Mouse (Mus musculus) stomach, embryonic 14.5 days (tissue): ENCODE data around the gene Cyp27b1. TPM values are rescaled to one million over a fixed set of nuclear protein-coding genes. Genes with fewer than 3 reads are reported as not detected.

ENCODE experiments used
- ATAC-seq: fragments of 200-750 bp; cut with Nextera tagmentation; 2 replicates; pipeline ENCODE4 v1.8.0; 2017; ENCODE audit warnings: low read depth, moderate TSS enrichment; ENCODE audit not compliant: insufficient number of reproducible peaks, insufficient read depth, low FRiP score
- H3K27ac ChIP-seq: fragments of 300-500 bp; sonication (generic); 2 replicates; pipeline ENCODE4 v1.5.1; 2014; ENCODE audit warnings: mild to moderate bottlenecking, low read length, moderate library complexity, mixed read lengths
- H3K27me3 ChIP-seq: fragments of 300-500 bp; sonication (generic); 2 replicates; pipeline ENCODE4 v1.6.1; 2014; ENCODE audit warnings: low read length, control low read depth, mixed read lengths; ENCODE audit not compliant: control insufficient read depth, insufficient read depth
- H3K36me3 ChIP-seq: fragments of 300-500 bp; sonication (generic); 2 replicates; pipeline ENCODE4 v1.6.1; 2014; ENCODE audit warnings: mild to moderate bottlenecking, control low read depth, low read length, moderate library complexity, mixed read lengths; ENCODE audit not compliant: control insufficient read depth, insufficient read depth
- H3K4me1 ChIP-seq: fragments of 300-500 bp; sonication (generic); 2 replicates; pipeline ENCODE4 v1.6.1; 2014; ENCODE audit warnings: low read length, control low read depth, mixed read lengths; ENCODE audit not compliant: control insufficient read depth, insufficient read depth
- H3K4me2 ChIP-seq: fragments of 300-500 bp; sonication (generic); replicated peaks from 2 replicates; pipeline ENCODE4 v1.6.1; 2014; ENCODE audit warnings: low read depth, low read length, control low read depth
- H3K4me3 ChIP-seq: fragments of 300-500 bp; sonication (generic); 2 replicates; pipeline ENCODE4 v1.5.1; 2014; ENCODE audit warnings: low read depth, low read length, control low read depth
- H3K9ac ChIP-seq: fragments of 300-500 bp; sonication (generic); replicated peaks from 2 replicates; pipeline ENCODE4 v1.6.1; 2014; ENCODE audit warnings: low read depth, mild to moderate bottlenecking, control low read depth, low read length, moderate library complexity, mixed read lengths
- H3K9me3 ChIP-seq: fragments of 300-500 bp; sonication (generic); 2 replicates; pipeline ENCODE4 v1.6.1; 2016; ENCODE audit warnings: low read depth, low read length, control low read depth; ENCODE audit not compliant: control insufficient read depth
- WGBS: fragments of 180-500 bp; shearing (Covaris S2); extraction: QIAGEN DNeasy Blood & Tissue Kit; methylation state at CpG from one replicate; pipeline ENCODE4 v1.1.7; 2014; 5-methylcytosine and 5-hydroxymethylcytosine counted together
- polyA plus RNA-seq: library from polyadenylated mRNA; unstranded; fragments of >200 nt; fragmentation: Nextera tagmentation; extraction: Ambion mirVana; gene quantifications from 2 replicates; pipeline ENCODE4 v1.2.1, GENCODE M21; 2014

The Cyp27b1 gene
- polyA plus RNA-seq, 1 experiment from 2014 or later = 0.13 TPM

DNA sequence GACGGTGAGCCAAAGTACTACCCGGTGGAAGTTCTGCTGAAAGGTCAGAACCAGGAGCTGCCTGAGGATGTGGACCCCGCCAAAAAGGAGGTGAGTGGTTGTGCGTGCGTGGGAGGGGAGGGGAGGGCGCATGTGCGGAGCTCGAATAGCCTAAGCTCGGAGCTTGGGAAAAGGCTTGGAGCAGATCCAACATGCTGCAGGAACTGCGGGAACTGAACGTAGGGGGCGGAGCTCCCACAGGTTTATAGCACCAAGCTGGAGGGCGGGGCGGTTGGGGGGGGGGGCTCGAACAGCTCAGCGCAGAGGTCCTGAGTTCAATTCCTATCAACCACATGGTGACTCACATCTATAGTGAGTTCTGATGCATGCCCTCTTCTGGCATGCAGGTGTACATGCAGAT, 29.6 kb upstream of the Cyp27b1 start:
- Histone ChIP-seq H3K4me1 (no peaks in the 10 kb centered on the region), H3K4me2 (no peak overlapping the region), H3K27me3 (no peaks in the 10 kb centered on the region), H3K4me3 (no peak overlapping the region), H3K36me3 (peaks cover 11% of the 10 kb centered on the region), H3K9me3 (no peaks in the 10 kb centered on the region), H3K27ac (no peak overlapping the region), H3K9ac (no peak overlapping the region)
- WGBS = 71% methylated on average over 16 of the region's 16 CpGs
- ATAC-seq = no peak

- H3K4me3 ChIP-seq = peak within 1 kb of the TSS; percentile 84
- no peaks in the 10 kb centered on the region for H3K4me1 ChIP-seq
- H3K4me2 ChIP-seq = peak within 1 kb of the TSS; percentile 85
- no peaks in the 10 kb centered on the region for H3K9me3 ChIP-seq
- H3K36me3 ChIP-seq = peaks cover 22% of the 10 kb centered on the region
- H3K9ac ChIP-seq = peak within 1 kb of the TSS; percentile 71
- 5% methylated on average over 56 of the region's 56 CpGs for WGBS
- peak within 1 kb of the TSS; percentile 59; the same call in 1 of the 2 replicates for H3K27ac ChIP-seq
- no peaks in the 10 kb centered on the region for H3K27me3 ChIP-seq
- peak; percentile 88 for ATAC-seq
Observed at GRCm38 (mm10) chr10:127030336-127031296, 17.4 kb upstream of the Cyp27b1 start, which contains the start of gene Tsfm. Gene Tsfm, minus strand, starts transcription at chr10:127030840.

DNA sequence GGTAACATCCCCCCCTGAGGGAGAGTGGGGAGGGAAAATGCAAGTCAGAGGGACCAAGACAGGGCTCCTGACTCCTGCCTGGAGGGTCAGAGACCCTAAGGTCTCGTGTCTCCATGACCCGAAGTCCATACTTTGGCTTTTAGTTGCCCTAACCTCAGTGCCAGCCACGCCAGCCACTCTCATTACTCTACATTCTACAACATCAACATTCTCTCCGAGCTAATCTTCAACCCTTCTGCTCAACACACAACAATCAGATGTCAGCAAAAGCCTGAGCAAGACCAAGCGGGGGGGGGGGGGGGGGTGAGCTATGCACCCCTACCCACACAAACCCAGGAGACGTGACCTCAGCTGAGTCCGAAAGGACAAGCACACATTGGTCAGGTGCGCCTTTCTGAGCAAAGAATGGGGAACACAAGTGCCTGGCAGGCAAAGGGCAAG, 14.7 kb upstream of the Cyp27b1 start:
- no peak for ATAC-seq
- H3K27ac ChIP-seq = no peak overlapping the region
- H3K9me3 ChIP-seq = no peaks in the 10 kb centered on the region
- no peaks in the 10 kb centered on the region for H3K27me3 ChIP-seq
- H3K9ac ChIP-seq = no peak overlapping the region
- no peaks in the 10 kb centered on the region for H3K4me1 ChIP-seq
- H3K36me3 ChIP-seq = peaks cover 4% of the 10 kb centered on the region
- 73% methylated on average over 8 of the region's 8 CpGs for WGBS
- no peak overlapping the region for H3K4me3 ChIP-seq
- no peak overlapping the region for H3K4me2 ChIP-seq

- Histone ChIP-seq H3K27ac (no peak overlapping the region), H3K36me3 (no peaks in the 10 kb centered on the region), H3K4me1 (no peaks in the 10 kb centered on the region), H3K9ac (no peak overlapping the region), H3K4me2 (no peak overlapping the region), H3K27me3 (no peaks in the 10 kb centered on the region), H3K4me3 (no peak overlapping the region), H3K9me3 (no peaks in the 10 kb centered on the region)
- ATAC-seq = no peak
- 76% methylated on average over 12 of the region's 12 CpGs for WGBS
Observed at GRCm38 (mm10) chr10:127036273-127036672, 11.8 kb upstream of the Cyp27b1 start.

- WGBS = 76% methylated on average over 12 of the region's 12 CpGs
- no peak overlapping the region for H3K4me2 ChIP-seq
Observed at GRCm38 (mm10) chr10:127037641-127038040, 10.4 kb upstream of the Cyp27b1 start.

GRCm38 (mm10) chr10:127040569-127041214, 7.4 kb upstream of the Cyp27b1 start:
- H3K27ac ChIP-seq = no peak overlapping the region; the same call in 1 of the 2 replicates

More at GRCm38 (mm10) chr10:127037641-127038040, 10.4 kb upstream of the Cyp27b1 start:
- H3K27me3 ChIP-seq = no peaks in the 10 kb centered on the region
- no peak overlapping the region for H3K27ac ChIP-seq
- peaks cover under 1% of the 10 kb centered on the region; the same call in 1 of the 2 replicates for H3K4me1 ChIP-seq
- no peak overlapping the region for H3K9ac ChIP-seq
- H3K36me3 ChIP-seq = no peaks in the 10 kb centered on the region
- H3K9me3 ChIP-seq = no peaks in the 10 kb centered on the region
- no peak for ATAC-seq
- H3K4me3 ChIP-seq = no peak overlapping the region

GRCm38 (mm10) chr10:127041274-127041766, 6.7 kb upstream of the Cyp27b1 start, which contains the start of the genes Mettl1 and Eef1akmt3:
Gene Mettl1, plus strand, starts transcription at chr10:127041414.
Gene Eef1akmt3, minus strand, starts transcription at chr10:127041513.
- Histone ChIP-seq H3K27me3 (no peaks in the 10 kb centered on the region), H3K9me3 (no peaks in the 10 kb centered on the region), H3K4me1 (peaks cover 5% of the 10 kb centered on the region), H3K9ac (peak within 1 kb of the TSS; percentile 60), H3K36me3 (peaks cover 2% of the 10 kb centered on the region; the same call in 1 of the 2 replicates), H3K27ac (peak within 1 kb of the TSS; percentile 52), H3K4me3 (peak within 1 kb of the TSS; percentile 72), H3K4me2 (peak within 1 kb of the TSS; percentile 99)
- under 1% methylated on average over 28 of the region's 28 CpGs for WGBS
- ATAC-seq = peak; percentile 60; the same call in 1 of the 2 replicates

More at GRCm38 (mm10) chr10:127040569-127041214, 7.4 kb upstream of the Cyp27b1 start:
- peak overlapping the region; percentile 60 for H3K9ac ChIP-seq
- H3K27me3 ChIP-seq = no peaks in the 10 kb centered on the region
- no peaks in the 10 kb centered on the region for H3K9me3 ChIP-seq
- peaks cover 2% of the 10 kb centered on the region; the same call in 1 of the 2 replicates for H3K36me3 ChIP-seq
- whole genome bisulfite sequencing = 1% methylated on average over 20 of the region's 20 CpGs
- peak overlapping the region; percentile 72 for H3K4me3 ChIP-seq
- peak overlapping the region; percentile 99 for H3K4me2 ChIP-seq
- peaks cover 5% of the 10 kb centered on the region for H3K4me1 ChIP-seq
- no peak for ATAC-seq

GRCm38 (mm10) chr10:127041774-127042338, 6.2 kb upstream of the Cyp27b1 start:
- Histone ChIP-seq H3K36me3 (peaks cover 2% of the 10 kb centered on the region; the same call in 1 of the 2 replicates), H3K9me3 (no peaks in the 10 kb centered on the region), H3K27ac (peak overlapping the region; percentile 52), H3K4me3 (peak overlapping the region; percentile 72), H3K9ac (peak overlapping the region; percentile 60), H3K4me1 (peaks cover 5% of the 10 kb centered on the region), H3K4me2 (peak overlapping the region; percentile 99), H3K27me3 (no peaks in the 10 kb centered on the region)
- peak; percentile 83 for ATAC-seq
- under 1% methylated on average over 44 of the region's 44 CpGs for WGBS
